In the genomic region with DNA sequence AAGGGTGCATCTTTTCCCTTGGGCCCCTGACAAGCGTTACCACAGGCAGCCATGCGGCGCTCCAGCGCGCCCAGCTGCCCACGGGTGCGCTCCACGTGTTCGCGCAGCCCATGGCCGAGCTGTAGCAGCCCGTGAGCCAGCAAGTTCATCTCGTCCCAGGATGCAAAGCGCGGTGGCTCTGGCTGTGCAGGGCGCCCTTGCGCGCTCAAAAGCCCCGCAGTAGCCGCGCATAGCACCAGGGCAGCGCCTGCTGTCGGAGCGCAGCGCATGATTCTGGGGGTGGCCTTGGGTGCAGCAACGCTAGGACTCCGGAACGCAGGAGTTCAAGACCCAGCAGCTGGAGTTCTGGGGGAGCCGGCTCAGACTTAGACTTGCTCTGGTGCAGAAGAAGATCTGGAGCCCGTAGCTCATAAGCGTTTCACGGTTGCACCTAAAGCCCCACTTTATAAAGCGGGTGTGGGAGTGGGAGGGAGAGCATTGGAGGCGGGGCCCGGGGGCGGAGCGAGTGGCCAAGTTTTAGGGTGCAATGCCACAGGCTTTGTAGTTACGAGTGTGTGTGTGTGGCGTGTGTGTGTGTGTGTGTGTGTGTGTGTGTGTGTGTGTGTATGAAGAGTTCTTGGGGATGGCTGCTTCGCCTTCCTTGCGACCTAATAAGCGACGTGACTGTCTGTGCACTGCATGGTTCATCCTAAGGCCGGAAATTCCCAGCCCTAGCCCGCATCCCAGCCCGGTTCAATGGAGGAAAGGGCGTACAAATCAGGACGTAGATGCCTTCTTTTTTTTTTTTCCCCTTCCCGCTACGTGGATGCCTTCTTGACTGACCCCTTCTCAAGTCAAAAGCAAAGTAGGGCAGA, we compare ENCODE assay signal across 8 mouse cellular contexts. TPM values are rescaled to one million over a fixed set of nuclear protein-coding genes. Genes with fewer than 3 reads are reported as not detected.
DNase-seq lines count a peak whose midpoint lies in the region; ATAC-seq and TF ChIP-seq lines count a peak whose summit lies in the region.

A gene (minus strand): TSS at position 707 of the 854 bp plus-strand sequence.

- H3K36me3 ChIP-seq in forebrain, embryonic 11.5 days (ENCODE audit: control insufficient read depth, insufficient read depth, low read length) = no peaks in the 10 kb centered on the region
- peaks cover 25% of the 10 kb centered on the region; the same call in 1 of the 2 replicates for H3K36me3 ChIP-seq in heart, postnatal 0 days (replicated peaks; ENCODE audit: control insufficient read depth, insufficient read depth, low read length)
- H3K36me3 ChIP-seq in neural tube, embryonic 14.5 days (ENCODE audit: control insufficient read depth, insufficient read depth, low read length) = no peaks in the 10 kb centered on the region

- no peaks in the 10 kb centered on the region for H3K9me3 ChIP-seq in forebrain, embryonic 11.5 days (ENCODE audit: control insufficient read depth, low read length)
- H3K9me3 ChIP-seq in heart, postnatal 0 days (replicated peaks; ENCODE audit: control insufficient read depth, low read length) = no peaks in the 10 kb centered on the region
- H3K9me3 ChIP-seq in neural tube, embryonic 14.5 days (ENCODE audit: control insufficient read depth, low read length) = no peaks in the 10 kb centered on the region

- H3K27ac ChIP-seq in forebrain, embryonic 11.5 days (ENCODE audit: low read depth, low read length) = no peak within 1 kb of the TSS
- peak within 1 kb of the TSS; percentile 91 for H3K27ac ChIP-seq in heart, postnatal 0 days (ENCODE audit: low read depth)
- H3K27ac ChIP-seq in neural tube, embryonic 14.5 days (ENCODE audit: low read depth, low read length) = peak within 1 kb of the TSS; percentile 29; the same call in 1 of the 2 replicates

- H3K4me1 ChIP-seq in forebrain, embryonic 11.5 days (replicated peaks; ENCODE audit: control insufficient read depth, insufficient read depth, low read length) = 0 out of 2 replicates have a peak, but pooled peaks cover 2% of the 10 kb centered on the region
- peaks cover 71% of the 10 kb centered on the region for H3K4me1 ChIP-seq in heart, postnatal 0 days (ENCODE audit: control insufficient read depth, insufficient read depth)
- no peaks in the 10 kb centered on the region for H3K4me1 ChIP-seq in neural tube, embryonic 14.5 days (ENCODE audit: control insufficient read depth, insufficient read depth, low read length)

- TF ChIP-seq EP300 in heart, postnatal 0 days (IDR thresholded peaks at IDR 0.05; ENCODE audit: low read depth) = no peak; the same call in 1 of the 2 replicates

- peak within 1 kb of the TSS; percentile 63 for H3K9ac ChIP-seq in forebrain, embryonic 11.5 days (ENCODE audit: low read length)
- H3K9ac ChIP-seq in heart, postnatal 0 days (replicated peaks; ENCODE audit: low read depth, low read length) = peak within 1 kb of the TSS; percentile 66
- peak within 1 kb of the TSS; percentile 49 for H3K9ac ChIP-seq in neural tube, embryonic 14.5 days (replicated peaks; ENCODE audit: low read depth, low read length)

- WGBS in forebrain, embryonic 11.5 days = 2% methylated on average over 50 of the region's 50 CpGs
- 2% methylated on average over 48 of the region's 50 CpGs for WGBS in heart, postnatal 0 days
- WGBS in neural tube, embryonic 14.5 days = under 1% methylated on average over 50 of the region's 50 CpGs

- DNase-seq in CD4-positive helper T cell, adult 2 months (ENCODE audit: low read depth, low spot score) = peak; percentile 82
- peak; percentile 85 to 93 for DNase-seq in adrenal gland, postnatal 36 days
- DNase-seq in forebrain, embryonic 11.5 days (ENCODE audit: low spot score) = peak; percentile 83
- DNase-seq in heart, postnatal 0 days (ENCODE audit: low spot score) = peak; percentile 70
- peak; percentile 85 to 90 for DNase-seq in kidney, postnatal 36 days
- peak; percentile 84 to 85 for DNase-seq in lung, adult 18-20 months
- peak; percentile 57 to 75 for DNase-seq in thymus, adult 18-20 months

- no peak for TF ChIP-seq CTCF in heart, postnatal 0 days (IDR thresholded peaks at IDR 0.05; ENCODE audit: low read depth)

- ATAC-seq in forebrain, embryonic 11.5 days (replicated peaks; ENCODE audit: low FRiP score) = peak; percentile 83
- peak; percentile 61 for ATAC-seq in heart, postnatal 0 days (ENCODE audit: insufficient read depth, low read depth)
- ATAC-seq in neural tube, embryonic 14.5 days (ENCODE audit: low read depth) = peak; percentile 85

- peak within 1 kb of the TSS; percentile 46 for H3K4me3 ChIP-seq in forebrain, embryonic 11.5 days (ENCODE audit: low read depth, low read length)
- H3K4me3 ChIP-seq in heart, postnatal 0 days (ENCODE audit: low read depth, low read length) = peak within 1 kb of the TSS; percentile 57
- H3K4me3 ChIP-seq in neural tube, embryonic 14.5 days (ENCODE audit: low read depth, low read length) = peak within 1 kb of the TSS; percentile 37

- peak within 1 kb of the TSS; percentile 91 for H3K4me2 ChIP-seq in forebrain, embryonic 11.5 days (ENCODE audit: low read depth, low read length, severe bottlenecking)
- peak within 1 kb of the TSS; percentile 82 for H3K4me2 ChIP-seq in heart, postnatal 0 days (ENCODE audit: low read depth, low read length)
- H3K4me2 ChIP-seq in neural tube, embryonic 14.5 days (ENCODE audit: low read depth, low read length) = peak within 1 kb of the TSS; percentile 68

- no peaks in the 10 kb centered on the region for H3K27me3 ChIP-seq in forebrain, embryonic 11.5 days (ENCODE audit: control insufficient read depth, insufficient read depth, low read length)
- no peaks in the 10 kb centered on the region for H3K27me3 ChIP-seq in heart, postnatal 0 days (ENCODE audit: control insufficient read depth, insufficient read depth, low read length)
- no peaks in the 10 kb centered on the region for H3K27me3 ChIP-seq in neural tube, embryonic 14.5 days (ENCODE audit: control insufficient read depth, insufficient read depth, low read length)

RNA-seq across cellular contexts. Expression of the gene that starts here (rescaled TPM):
- 100 to 1,000 TPM in 1 of 2 experiments, 10 to 100 TPM in 1; 62.7 to 110 TPM for total RNA-seq in adrenal gland, postnatal 36 days (2021)
- 16.6 and 20.9 TPM in 2 replicates for polyA plus RNA-seq in forebrain, embryonic 11.5 days (2014; fragmentation: Nextera tagmentation; extraction: Ambion mirVana)
- total RNA-seq in heart, postnatal 0 days (2014; rRNA removed; ENCODE audit: low replicate concordance) = 35.2 and 79.3 TPM in 2 replicates
- polyA plus RNA-seq in heart, postnatal 0 days (2015; fragmentation: Nextera tagmentation; extraction: Ambion mirVana) = 59.2 and 124 TPM in 2 replicates
- polyA plus RNA-seq in neural tube, embryonic 14.5 days (2014; fragmentation: Nextera tagmentation; extraction: Ambion mirVana) = 9.7 and 20.6 TPM in 2 replicates
